ENCODE assay signal across 8 mouse cellular contexts in genomic region chr4:143412219-143413092, GRCm38 (mm10). TPM values are rescaled to one million over a fixed set of nuclear protein-coding genes. Genes with fewer than 3 reads are reported as not detected.
A peak's percentile ranks its signal among the peaks of the same experiment; 100 is the strongest.
DNase-seq lines count a peak whose midpoint lies in the region; ATAC-seq and TF ChIP-seq lines count a peak whose summit lies in the region.

TSS of gene Pramef8 (plus strand) at chr4:143412426.

- peak; percentile 94 for ATAC-seq in CD4-positive, CD25-positive, alpha-beta regulatory T cell, adult 4 months
- ATAC-seq in heart, embryonic 15.5 days (replicated peaks; ENCODE audit: insufficient number of reproducible peaks, insufficient read depth, low FRiP score, low read depth): peak; percentile 89
- ATAC-seq in liver, embryonic 14.5 days (ENCODE audit: insufficient read depth): peak; percentile 97
- peak; percentile 93 for ATAC-seq in neural tube, embryonic 11.5 days (ENCODE audit: insufficient read depth, low FRiP score, low TSS enrichment)
- peak; percentile 96 for ATAC-seq in stomach, postnatal 0 days (ENCODE audit: low FRiP score, low TSS enrichment)

- no peak for TF ChIP-seq CTCF in liver, embryonic 14.5 days (IDR thresholded peaks at IDR 0.05; ENCODE audit: low read depth)
- TF ChIP-seq CTCF in stomach, postnatal 0 days (IDR thresholded peaks at IDR 0.05; ENCODE audit: low read depth): no peak

- peaks cover 7% of the 10 kb centered on the region; the same call in 1 of the 2 replicates for H3K9me3 ChIP-seq in forebrain, embryonic 10.5 days
- H3K9me3 ChIP-seq in heart, embryonic 15.5 days (replicated peaks): no peaks in the 10 kb centered on the region
- no peaks in the 10 kb centered on the region for H3K9me3 ChIP-seq in liver, embryonic 14.5 days (ENCODE audit: control insufficient read depth, low read length)
- no peaks in the 10 kb centered on the region for H3K9me3 ChIP-seq in neural tube, embryonic 11.5 days (ENCODE audit: control insufficient read depth, low read length)
- H3K9me3 ChIP-seq in stomach, postnatal 0 days (ENCODE audit: control insufficient read depth, low read length): no peaks in the 10 kb centered on the region

- peaks cover 7% of the 10 kb centered on the region for H3K4me1 ChIP-seq in forebrain, embryonic 10.5 days
- peaks cover 8% of the 10 kb centered on the region for H3K4me1 ChIP-seq in heart, embryonic 15.5 days (replicated peaks)
- H3K4me1 ChIP-seq in liver, embryonic 14.5 days (replicated peaks; ENCODE audit: control insufficient read depth in 2 of 2, insufficient read depth in 2 of 2, low read length in 1 of 2): peaks cover 4 to 11% of the 10 kb centered on the region in 2 experiments; a peak in 3 of 4 replicates
- H3K4me1 ChIP-seq in neural tube, embryonic 11.5 days (ENCODE audit: control insufficient read depth, insufficient read depth, low read length): no peaks in the 10 kb centered on the region
- H3K4me1 ChIP-seq in stomach, postnatal 0 days (replicated peaks; ENCODE audit: control insufficient read depth, insufficient read depth): peaks cover 3% of the 10 kb centered on the region; the same call in 1 of the 2 replicates

- peak within 1 kb of the TSS; percentile 66 for H3K4me2 ChIP-seq in heart, embryonic 15.5 days
- peak within 1 kb of the TSS; percentile 72 for H3K4me2 ChIP-seq in liver, embryonic 14.5 days (ENCODE audit: low read depth)
- H3K4me2 ChIP-seq in neural tube, embryonic 11.5 days (ENCODE audit: low read depth): peak within 1 kb of the TSS; percentile 49
- H3K4me2 ChIP-seq in stomach, postnatal 0 days (replicated peaks; ENCODE audit: low read depth): peak within 1 kb of the TSS; percentile 51

- peak within 1 kb of the TSS; percentile 66 for H3K4me3 ChIP-seq in forebrain, embryonic 10.5 days
- peak within 1 kb of the TSS; percentile 81 for H3K4me3 ChIP-seq in heart, embryonic 15.5 days
- peak within 1 kb of the TSS; percentile 83 to 100 for H3K4me3 ChIP-seq in liver, embryonic 14.5 days (ENCODE audit: insufficient read depth in 1 of 2, low read depth in 2 of 2, low read length in 2 of 2)
- H3K4me3 ChIP-seq in neural tube, embryonic 11.5 days (ENCODE audit: low read depth, low read length): peak within 1 kb of the TSS; percentile 49
- peak within 1 kb of the TSS; percentile 59 for H3K4me3 ChIP-seq in stomach, postnatal 0 days (ENCODE audit: low read depth, low read length)

- H3K27ac ChIP-seq in forebrain, embryonic 10.5 days: peak within 1 kb of the TSS; percentile 89
- H3K27ac ChIP-seq in heart, embryonic 15.5 days: peak within 1 kb of the TSS; percentile 90
- H3K27ac ChIP-seq in liver, embryonic 14.5 days: peak within 1 kb of the TSS; percentile 70
- peak within 1 kb of the TSS; percentile 71 for H3K27ac ChIP-seq in neural tube, embryonic 11.5 days (ENCODE audit: low read depth, low read length)
- H3K27ac ChIP-seq in stomach, postnatal 0 days (replicated peaks): peak within 1 kb of the TSS; percentile 88

- peak; percentile 45; the same call in 1 of the 2 replicates for TF ChIP-seq EP300 in liver, embryonic 14.5 days (IDR thresholded peaks at IDR 0.05; ENCODE audit: low read depth)
- peak; percentile 83 for TF ChIP-seq EP300 in stomach, postnatal 0 days (optimal IDR thresholded peaks at IDR 0.05)

- H3K27me3 ChIP-seq in forebrain, embryonic 10.5 days (ENCODE audit: poor library complexity, severe bottlenecking): no peaks in the 10 kb centered on the region
- no peaks in the 10 kb centered on the region for H3K27me3 ChIP-seq in heart, embryonic 15.5 days
- no peaks in the 10 kb centered on the region for H3K27me3 ChIP-seq in liver, embryonic 14.5 days (ENCODE audit: control insufficient read depth, insufficient read depth, low read length)
- no peaks in the 10 kb centered on the region for H3K27me3 ChIP-seq in neural tube, embryonic 11.5 days (ENCODE audit: control insufficient read depth, insufficient read depth, low read length)
- no peaks in the 10 kb centered on the region for H3K27me3 ChIP-seq in stomach, postnatal 0 days (ENCODE audit: control insufficient read depth, insufficient read depth, low read length)

- under 1% methylated on average over 50 of the region's 50 CpGs for WGBS in forebrain, embryonic 10.5 days
- WGBS in heart, embryonic 15.5 days: 1% methylated on average over 50 of the region's 50 CpGs
- WGBS in liver, embryonic 14.5 days (ENCODE audit: insufficient replicate concordance): under 1% methylated on average over 50 of the region's 50 CpGs
- WGBS in neural tube, embryonic 11.5 days: under 1% methylated on average over 50 of the region's 50 CpGs
- WGBS in stomach, postnatal 0 days: under 1% methylated on average over 50 of the region's 50 CpGs

- peak within 1 kb of the TSS; percentile 71 for H3K9ac ChIP-seq in heart, embryonic 15.5 days
- peak within 1 kb of the TSS; percentile 85 for H3K9ac ChIP-seq in liver, embryonic 14.5 days (replicated peaks)
- peak within 1 kb of the TSS; percentile 48 for H3K9ac ChIP-seq in neural tube, embryonic 11.5 days (ENCODE audit: low read length)
- H3K9ac ChIP-seq in stomach, postnatal 0 days (ENCODE audit: low read length): peak within 1 kb of the TSS; percentile 61

- peaks cover 36% of the 10 kb centered on the region for H3K36me3 ChIP-seq in forebrain, embryonic 10.5 days (replicated peaks)
- peaks cover 27% of the 10 kb centered on the region for H3K36me3 ChIP-seq in heart, embryonic 15.5 days
- no peaks in the 10 kb centered on the region for H3K36me3 ChIP-seq in liver, embryonic 14.5 days (replicated peaks; ENCODE audit: control insufficient read depth, insufficient read depth, low read depth)
- peaks cover 2% of the 10 kb centered on the region; the same call in 1 of the 2 replicates for H3K36me3 ChIP-seq in neural tube, embryonic 11.5 days (ENCODE audit: control insufficient read depth, insufficient read depth, low read length)
- peaks cover 10% of the 10 kb centered on the region for H3K36me3 ChIP-seq in stomach, postnatal 0 days (ENCODE audit: control insufficient read depth, insufficient read depth, low read length)

- DNase-seq in c-Kit-positive CD71-negative TER-119-negative erythroid progenitor cells, embryonic 14.5 days (ENCODE audit: low read depth): peak; percentile 77
- peak; percentile 88 for DNase-seq in forebrain, embryonic 10.5 days (ENCODE audit: extremely low spot score, low spot score)
- peak; percentile 94 for DNase-seq in kidney, postnatal 25 days
- DNase-seq in liver, embryonic 14.5 days (ENCODE audit: low read depth in 3 of 3, low spot score in 3 of 3): peak; percentile 80 to 85 (median 80)
- peak; percentile 88 for DNase-seq in neural tube, embryonic 11.5 days (ENCODE audit: low spot score)
- peak; percentile 92 for DNase-seq in stomach, postnatal 0 days (ENCODE audit: low spot score)

RNA-seq across cellular contexts. Expression of gene Pramef8, which starts in this region (rescaled TPM):
- 10 to 100 TPM; 39.9 to 71.9 TPM for polyA plus RNA-seq in CD4-positive, CD25-positive, alpha-beta regulatory T cell, adult 4 months (2017; shearing (Covaris generic))
- polyA plus RNA-seq in forebrain, embryonic 10.5 days (2016; fragmentation: Nextera tagmentation; extraction: Ambion mirVana): 16.4 and 17.2 TPM in 2 replicates
- 11.0 and 13.1 TPM in 2 replicates for polyA plus RNA-seq in heart, embryonic 15.5 days (2015; fragmentation: Nextera tagmentation; extraction: Ambion mirVana)
- polyA plus RNA-seq in liver, embryonic 14.5 days (2012; rRNA removed): 1.5 TPM in 2 replicates
- 2.2 and 2.4 TPM in 2 replicates for polyA plus RNA-seq in liver, embryonic 14.5 days (2014; fragmentation: Nextera tagmentation; extraction: Ambion mirVana)
- polyA plus RNA-seq in neural tube, embryonic 11.5 days (2014; fragmentation: Nextera tagmentation; extraction: Ambion mirVana): 17.3 and 17.4 TPM in 2 replicates
- 5.9 and 7.0 TPM in 2 replicates for polyA plus RNA-seq in stomach, postnatal 0 days (2015; fragmentation: Nextera tagmentation; extraction: Ambion mirVana)

Comparison
In these comparisons a context has a peak if more than half of its experiments do, and no peak if none do; other contexts are left out.
1. Peak in every context shown above with its lines: DNase-seq, ATAC-seq, H3K4me3 ChIP-seq and H3K27ac ChIP-seq.